In genomic region chr9:28337837-28338236, GRCm38 (mm10) we compare ENCODE assay signal across 16 mouse cellular contexts.
A peak's percentile ranks its signal among the peaks of the same experiment; 100 is the strongest.
DNase-seq lines count a peak whose midpoint lies in the region; ATAC-seq and TF ChIP-seq lines count a peak whose summit lies in the region.
"Had no signal": no experiment of that assay in that cellular context is flagged by ENCODE, and none has a peak within 500 bp of the region (broad histone marks: within the 10 kb centered on the region; RNA-seq: fewer than 3 reads in every experiment).

No protein-coding gene starts in this region.

- no peak overlapping the region for H3K9ac ChIP-seq in forebrain, embryonic 13.5 days
- H3K9ac ChIP-seq in forebrain, embryonic 12.5 days: no peak overlapping the region
- H3K9ac ChIP-seq in kidney, postnatal 0 days (ENCODE audit: low read depth, low read length): no peak overlapping the region
- H3K9ac ChIP-seq: heart, embryonic 13.5 days had no signal

- ATAC-seq in forebrain, embryonic 13.5 days: 0 out of 2 replicates have a peak, but pooled peaks have one; percentile 10
- ATAC-seq in forebrain, embryonic 12.5 days (ENCODE audit: low FRiP score): no peak
- ATAC-seq in kidney, postnatal 0 days (replicated peaks; ENCODE audit: low FRiP score, low read depth): no peak
- ATAC-seq: inflammation-experienced regulatory T-cells, adult 6 months had no signal

- H3K4me2 ChIP-seq in forebrain, embryonic 13.5 days: no peak overlapping the region
- no peak overlapping the region for H3K4me2 ChIP-seq in forebrain, embryonic 12.5 days
- H3K4me2 ChIP-seq in kidney, postnatal 0 days (ENCODE audit: low read length): no peak overlapping the region
- H3K4me2 ChIP-seq: heart, embryonic 13.5 days had no signal

- H3K36me3 ChIP-seq in forebrain, embryonic 13.5 days (ENCODE audit: poor library complexity, severe bottlenecking): no peaks in the 10 kb centered on the region
- no peaks in the 10 kb centered on the region for H3K36me3 ChIP-seq in forebrain, embryonic 12.5 days (replicated peaks)
- H3K36me3 ChIP-seq in kidney, postnatal 0 days (ENCODE audit: insufficient read depth, low read length): no peaks in the 10 kb centered on the region
- H3K36me3 ChIP-seq: G1E; heart, embryonic 13.5 days had no signal

- peaks cover 13% of the 10 kb centered on the region for H3K4me1 ChIP-seq in forebrain, embryonic 13.5 days
- H3K4me1 ChIP-seq in forebrain, embryonic 12.5 days: peaks cover 11% of the 10 kb centered on the region
- no peaks in the 10 kb centered on the region for H3K4me1 ChIP-seq in kidney, postnatal 0 days (replicated peaks; ENCODE audit: insufficient read depth, low read length)
- H3K4me1 ChIP-seq: heart, embryonic 13.5 days had no signal

- no peak overlapping the region for H3K4me3 ChIP-seq in forebrain, embryonic 13.5 days
- H3K4me3 ChIP-seq in forebrain, embryonic 12.5 days (replicated peaks): no peak overlapping the region
- H3K4me3 ChIP-seq in kidney, postnatal 0 days (replicated peaks; ENCODE audit: low read depth, low read length): no peak overlapping the region
- H3K4me3 ChIP-seq: heart, embryonic 13.5 days had no signal

- DNase-seq in kidney, postnatal 0 days (ENCODE audit: low spot score): peak; percentile 15
- DNase-seq in kidney, adult 18-20 months: no peak
- peak; percentile 75 for DNase-seq in brain, adult 2 months (ENCODE audit: low read depth, low spot score)
- DNase-seq in cerebellum, postnatal 25 days: peak; percentile 23 to 33
- no peak for DNase-seq in yolk sac, embryonic 10.5 days (ENCODE audit: low spot score)
- DNase-seq in right cerebral cortex, postnatal 4 days: no peak
- DNase-seq: B cell, adult 2 months; gastrocnemius, postnatal 10 days; kidney, postnatal 14 days; lung, adult 18-20 months; thymus, postnatal 36 days had no signal

- 62% methylated on average over 2 of the region's 2 CpGs for WGBS in forebrain, embryonic 13.5 days
- 68% methylated on average over 2 of the region's 2 CpGs for WGBS in forebrain, embryonic 12.5 days
- WGBS in kidney, postnatal 0 days: 76% methylated on average over 2 of the region's 2 CpGs

- no peaks in the 10 kb centered on the region for H3K27me3 ChIP-seq in forebrain, embryonic 13.5 days
- H3K27me3 ChIP-seq in forebrain, embryonic 12.5 days: no peaks in the 10 kb centered on the region
- H3K27me3 ChIP-seq in kidney, postnatal 0 days (ENCODE audit: insufficient read depth, low read length): no peaks in the 10 kb centered on the region
- H3K27me3 ChIP-seq: heart, embryonic 13.5 days had no signal

- no peak overlapping the region for H3K27ac ChIP-seq in forebrain, embryonic 13.5 days
- no peak overlapping the region for H3K27ac ChIP-seq in forebrain, embryonic 12.5 days
- H3K27ac ChIP-seq in kidney, postnatal 0 days: no peak overlapping the region
- H3K27ac ChIP-seq: heart, embryonic 13.5 days had no signal

- peak; percentile 39; the same call in 1 of the 2 replicates for TF ChIP-seq CTCF in kidney, postnatal 0 days (IDR thresholded peaks at IDR 0.05; ENCODE audit: low read depth)

- H3K9me3 ChIP-seq in forebrain, embryonic 13.5 days (replicated peaks): no peaks in the 10 kb centered on the region
- no peaks in the 10 kb centered on the region for H3K9me3 ChIP-seq in forebrain, embryonic 12.5 days
- no peaks in the 10 kb centered on the region for H3K9me3 ChIP-seq in kidney, postnatal 0 days (replicated peaks; ENCODE audit: low read length)
- H3K9me3 ChIP-seq: G1E; heart, embryonic 13.5 days had no signal

Comparison
In these comparisons a context has a peak if more than half of its experiments do, and no peak if none do; other contexts are left out.
1. DNase-seq: peak in kidney, postnatal 0 days (single experiment), brain, adult 2 months (single experiment) and cerebellum, postnatal 25 days (2 of 2); none in kidney, adult 18-20 months (single experiment), yolk sac, embryonic 10.5 days (single experiment) and right cerebral cortex, postnatal 4 days (single experiment).